Mouse (Mus musculus) megakaryocyte, embryonic 14.5 days (primary cell): ENCODE data around the gene Ivns1abp.

Experiments
- FLI1 ChIP-seq: IDR thresholded peaks from 2 replicates; pipeline ENCODE4 v1.6.1; 2012; ENCODE audit warnings: low read length, inconsistent platforms, mixed read lengths
- GATA1 ChIP-seq: IDR thresholded peaks from 3 replicates; pipeline ENCODE4 v1.6.1; 2012; ENCODE audit warnings: mixed read lengths, low read length, inconsistent platforms, borderline replicate concordance

DNA sequence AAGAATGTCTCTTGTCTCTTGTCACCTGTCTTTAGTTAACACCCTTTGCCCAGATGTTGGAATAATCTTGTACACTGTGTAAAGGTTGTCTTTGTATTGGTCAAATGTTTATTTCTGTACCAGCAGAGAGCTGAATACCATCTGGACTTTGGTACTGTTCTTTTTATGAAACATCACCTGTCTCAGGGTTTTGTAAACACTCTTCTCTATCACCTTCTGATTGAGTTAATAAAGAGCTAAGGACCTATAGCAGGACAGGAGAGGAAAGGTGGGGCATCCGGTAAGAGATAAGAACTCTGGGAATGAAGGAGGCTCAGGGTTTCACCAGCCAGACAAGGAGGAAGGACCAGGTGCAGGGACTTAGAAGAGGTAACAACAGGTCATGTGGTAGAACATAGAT lies 47.7 kb upstream of the Ivns1abp start:
- TF ChIP-seq GATA1 (no peak), FLI1 (no peak)
